Mouse (Mus musculus) midbrain, postnatal 0 days (tissue): ENCODE results near the gene Vmn2r12. TPM values are rescaled to one million over a fixed set of nuclear protein-coding genes. Genes with fewer than 3 reads are reported as not detected.
"Not testable (repeated sequence)": the region's sequence is repeated elsewhere in the genome, so short reads cannot be mapped to it uniquely, and the experiment has no call there.

ENCODE experiments used
- ATAC-seq: fragments of 200-750 bp; cut with Nextera tagmentation; 2 replicates; pipeline ENCODE4 v1.8.0; 2017; ENCODE audit warnings: moderate number of reproducible peaks, mild to moderate bottlenecking, moderate TSS enrichment, moderate library complexity; ENCODE audit not compliant: low FRiP score
- DNase-seq: peaks from one replicate; pipeline ENCODE4 v3.0.0-alpha.2; 2015; ENCODE audit warnings: low spot score
- H3K27ac ChIP-seq: fragments of 300-500 bp; sonication (generic); 2 replicates; pipeline ENCODE4 v1.5.1; 2014; ENCODE audit warnings: low read depth, mild to moderate bottlenecking, low read length, mixed read lengths
- H3K27me3 ChIP-seq: fragments of 300-500 bp; sonication (generic); 2 replicates; pipeline ENCODE4 v1.6.1; 2014; ENCODE audit warnings: low read length, control low read depth, mixed read lengths; ENCODE audit not compliant: insufficient read depth
- H3K36me3 ChIP-seq: fragments of 300-500 bp; sonication (generic); 2 replicates; pipeline ENCODE4 v1.6.1; 2014; ENCODE audit warnings: low read length, control low read depth, mixed read lengths; ENCODE audit not compliant: insufficient read depth
- H3K4me1 ChIP-seq: fragments of 300-500 bp; sonication (generic); 2 replicates; pipeline ENCODE4 v1.6.1; 2014; ENCODE audit warnings: mild to moderate bottlenecking, control low read depth, antibody characterized with exemption, low read length, mixed read lengths; ENCODE audit not compliant: insufficient read depth
- H3K4me2 ChIP-seq: fragments of 300-500 bp; sonication (generic); 2 replicates; pipeline ENCODE4 v1.6.1; 2014; ENCODE audit warnings: low read depth, mild to moderate bottlenecking, low read length, mixed read lengths; ENCODE audit not compliant: poor library complexity, severe bottlenecking
- H3K4me3 ChIP-seq: fragments of 300-500 bp; sonication (generic); 2 replicates; pipeline ENCODE4 v1.5.1; 2014; ENCODE audit warnings: low read depth, mild to moderate bottlenecking, low read length, moderate library complexity
- H3K9ac ChIP-seq: fragments of 300-500 bp; sonication (generic); replicated peaks from 2 replicates; pipeline ENCODE4 v1.6.1; 2014; ENCODE audit warnings: mild to moderate bottlenecking, low read length, moderate library complexity, mixed read lengths; ENCODE audit not compliant: poor library complexity, severe bottlenecking
- H3K9me3 ChIP-seq: fragments of 300-500 bp; sonication (generic); 2 replicates; pipeline ENCODE4 v1.6.1; 2016; ENCODE audit warnings: low read length, control low read depth
- CTCF ChIP-seq: IDR thresholded peaks from 2 replicates; pipeline ENCODE4 v1.5.1; 2016; ENCODE audit warnings: antibody characterized with exemption, mild to moderate bottlenecking
- WGBS: fragments of 180-500 bp; shearing (Covaris S2); extraction: QIAGEN DNeasy Blood & Tissue Kit; methylation state at CpG from one replicate; pipeline ENCODE4 v1.1.7; 2014; 5-methylcytosine and 5-hydroxymethylcytosine counted together
- polyA plus RNA-seq: library from polyadenylated mRNA; unstranded; fragments of >200 nt; fragmentation: Nextera tagmentation; extraction: Ambion mirVana; gene quantifications from 2 replicates; pipeline ENCODE4 v1.2.1, GENCODE M21; 2015
- total RNA-seq: library from RNA; depleted of rRNA; stranded (reverse); fragments of >200 nt; gene quantifications from 2 replicates; pipeline ENCODE4 v1.2.3, GENCODE M21; 2014; rRNA removed

Vmn2r12 gene
- total RNA-seq (not detected in 2 replicates), polyA plus RNA-seq (not detected in 2 replicates)

GRCm38 (mm10) chr5:109097850-109098249, at the start of gene Vmn2r12:
Vmn2r12 (minus strand) TSS chr5:109097950.
- H3K4me3 ChIP-seq, H3K36me3 ChIP-seq, H3K27ac ChIP-seq, H3K27me3 ChIP-seq, ATAC-seq, H3K4me1 ChIP-seq, H3K9me3 ChIP-seq, H3K9ac ChIP-seq, H3K4me2 ChIP-seq, DNase-seq: not testable (repeated sequence)
- WGBS, result 84% methylated on average over 5 of the region's 5 CpGs

GRCm38 (mm10) chr5:109139546-109139945, 41.8 kb upstream of the Vmn2r12 start:
- Histone ChIP-seq H3K4me1 (no peaks in the 10 kb centered on the region), H3K9ac (no peak overlapping the region), H3K27me3 (no peaks in the 10 kb centered on the region), H3K4me2 (no peak overlapping the region), H3K27ac (no peak overlapping the region), H3K9me3 (peaks cover 17% of the 10 kb centered on the region; the same call in 1 of the 2 replicates), H3K36me3 (no peaks in the 10 kb centered on the region), H3K4me3 (no peak overlapping the region)
- DNase-seq (no peak), ATAC-seq (no peak)
- 86% methylated on average over 2 of the region's 2 CpGs for WGBS
- no peak for TF ChIP-seq CTCF

GRCm38 (mm10) chr5:109136731-109137130, 39.0 kb upstream of the Vmn2r12 start:
- Histone ChIP-seq H3K27ac (no peak overlapping the region), H3K4me1 (no peaks in the 10 kb centered on the region), H3K36me3 (no peaks in the 10 kb centered on the region), H3K4me2 (no peak overlapping the region), H3K4me3 (no peak overlapping the region), H3K27me3 (no peaks in the 10 kb centered on the region), H3K9me3 (peaks cover 17% of the 10 kb centered on the region; the same call in 1 of the 2 replicates), H3K9ac (no peak overlapping the region)
- TF ChIP-seq CTCF, result no peak
- no peak for ATAC-seq
- 78% methylated on average over 2 of the region's 2 CpGs for WGBS
- no peak for DNase-seq

- not testable (repeated sequence) for H3K4me3 ChIP-seq, H3K27me3 ChIP-seq, DNase-seq, H3K9me3 ChIP-seq, H3K27ac ChIP-seq, H3K36me3 ChIP-seq, ATAC-seq, H3K4me1 ChIP-seq, H3K4me2 ChIP-seq, H3K9ac ChIP-seq
- 81% methylated on average over 3 of the region's 3 CpGs for WGBS
Observed at GRCm38 (mm10) chr5:109096482-109096881, 1.3 kb downstream of the Vmn2r12 start.

- not testable (repeated sequence) for ATAC-seq, DNase-seq, H3K4me2 ChIP-seq, H3K9me3 ChIP-seq, H3K36me3 ChIP-seq, H3K4me1 ChIP-seq, H3K9ac ChIP-seq, H3K27ac ChIP-seq, H3K4me3 ChIP-seq, H3K27me3 ChIP-seq
- 38% methylated on average over 4 of the region's 4 CpGs for WGBS
Observed at GRCm38 (mm10) chr5:109072016-109072415, 25.7 kb downstream of the Vmn2r12 start.

- H3K27me3 ChIP-seq, H3K4me2 ChIP-seq, H3K27ac ChIP-seq, DNase-seq, H3K36me3 ChIP-seq, H3K4me1 ChIP-seq, ATAC-seq, H3K4me3 ChIP-seq, H3K9ac ChIP-seq: not testable (repeated sequence)
- H3K9me3 ChIP-seq, result peaks cover 13% of the 10 kb centered on the region; the same call in 1 of the 2 replicates
- WGBS, result 86% methylated on average over 3 of the region's 3 CpGs
Observed at GRCm38 (mm10) chr5:109059469-109059868, 38.3 kb downstream of the Vmn2r12 start, which contains the start of gene Vmn2r11. Vmn2r11 (minus strand) TSS chr5:109059569.
